Mouse (Mus musculus) intestine, embryonic 14.5 days (tissue): ENCODE data around the gene Psmb7. TPM values are rescaled to one million over a fixed set of nuclear protein-coding genes. Genes with fewer than 3 reads are reported as not detected.
A peak's percentile ranks its signal among the peaks of the same experiment; 100 is the strongest.

Source experiments
- ATAC-seq: fragments of 200-750 bp; cut with Nextera tagmentation; replicated peaks from 2 replicates; pipeline ENCODE4 v1.8.0; 2017; ENCODE audit warnings: low read depth, moderate number of reproducible peaks, moderate TSS enrichment, moderate library complexity; ENCODE audit not compliant: low FRiP score, low TSS enrichment
- DNase-seq: peaks from one replicate; pipeline ENCODE4 v3.0.0-alpha.2; 2018; ENCODE audit warnings: low spot score
- H3K27ac ChIP-seq: fragments of 300-500 bp; sonication (generic); 2 replicates; pipeline ENCODE4 v1.5.1; 2014; ENCODE audit warnings: low read depth, mild to moderate bottlenecking, control low read depth
- H3K27me3 ChIP-seq: fragments of 300-500 bp; sonication (generic); replicated peaks from 2 replicates; pipeline ENCODE4 v1.6.1; 2014; ENCODE audit warnings: low read length, control low read depth; ENCODE audit not compliant: control insufficient read depth, insufficient read depth
- H3K36me3 ChIP-seq: fragments of 300-500 bp; sonication (generic); 2 replicates; pipeline ENCODE4 v1.6.1; 2014; ENCODE audit warnings: low read length, control low read depth; ENCODE audit not compliant: control insufficient read depth, insufficient read depth
- H3K4me1 ChIP-seq: fragments of 300-500 bp; sonication (generic); replicated peaks from 2 replicates; pipeline ENCODE4 v1.6.1; 2014; ENCODE audit warnings: low read length, control low read depth, mixed read lengths; ENCODE audit not compliant: control insufficient read depth, insufficient read depth
- H3K4me2 ChIP-seq: fragments of 300-500 bp; sonication (generic); 2 replicates; pipeline ENCODE4 v1.6.1; 2014; ENCODE audit warnings: low read length
- H3K4me3 ChIP-seq: fragments of 300-500 bp; sonication (generic); 2 replicates; pipeline ENCODE4 v1.5.1; 2014; ENCODE audit warnings: low read depth, low read length, control low read depth, mixed read lengths
- H3K9ac ChIP-seq: fragments of 300-500 bp; sonication (generic); 2 replicates; pipeline ENCODE4 v1.6.1; 2014; ENCODE audit warnings: mild to moderate bottlenecking, low read length
- H3K9me3 ChIP-seq: fragments of 300-500 bp; sonication (generic); 2 replicates; pipeline ENCODE4 v1.6.1; 2016; ENCODE audit warnings: low read length, control low read depth; ENCODE audit not compliant: control insufficient read depth
- WGBS: fragments of 180-500 bp; shearing (Covaris S2); extraction: QIAGEN DNeasy Blood & Tissue Kit; methylation state at CpG from one replicate; pipeline ENCODE4 v1.1.7; 2014; 5-methylcytosine and 5-hydroxymethylcytosine counted together
- polyA plus RNA-seq: library from polyadenylated mRNA; unstranded; fragments of >200 nt; fragmentation: Nextera tagmentation; extraction: Ambion mirVana; gene quantifications from 2 replicates; pipeline ENCODE4 v1.2.1, GENCODE M21; 2014

Gene Psmb7
- polyA plus RNA-seq, 1 experiment from 2014 or later: 247 TPM

- H3K4me1 ChIP-seq: 0 out of 2 replicates have a peak, but pooled peaks cover 7% of the 10 kb centered on the region
- no peaks in the 10 kb centered on the region for H3K9me3 ChIP-seq
- DNase-seq: no peak
- no peak overlapping the region for H3K4me3 ChIP-seq
- no peak overlapping the region for H3K9ac ChIP-seq
- no peak for ATAC-seq
- H3K27ac ChIP-seq: peak overlapping the region; percentile 24; the same call in 1 of the 2 replicates
- H3K4me2 ChIP-seq: no peak overlapping the region
- H3K36me3 ChIP-seq: peaks cover 71% of the 10 kb centered on the region
- WGBS: 53% methylated on average over 13 of the region's 13 CpGs
- H3K27me3 ChIP-seq: no peaks in the 10 kb centered on the region
Measured at GRCm38 (mm10) chr2:38578602-38579521, 65.0 kb downstream of the Psmb7 start.

GRCm38 (mm10) chr2:38574697-38575096, 69.2 kb downstream of the Psmb7 start:
- H3K4me3 ChIP-seq: no peak overlapping the region
- H3K9ac ChIP-seq: no peak overlapping the region
- H3K4me1 ChIP-seq: 0 out of 2 replicates have a peak, but pooled peaks cover 7% of the 10 kb centered on the region
- no peak overlapping the region for H3K4me2 ChIP-seq
- no peak for DNase-seq
- ATAC-seq: no peak
- H3K27me3 ChIP-seq: no peaks in the 10 kb centered on the region
- no peak overlapping the region for H3K27ac ChIP-seq
- H3K9me3 ChIP-seq: no peaks in the 10 kb centered on the region
- peaks cover 78% of the 10 kb centered on the region for H3K36me3 ChIP-seq
- 79% methylated on average over 2 of the region's 2 CpGs for WGBS

- ATAC-seq: no peak
- Histone ChIP-seq H3K9ac (no peak overlapping the region), H3K4me3 (no peak overlapping the region), H3K4me2 (no peak overlapping the region), H3K27ac (no peak overlapping the region), H3K27me3 (no peaks in the 10 kb centered on the region), H3K36me3 (peaks cover 84% of the 10 kb centered on the region), H3K4me1 (no peaks in the 10 kb centered on the region), H3K9me3 (no peaks in the 10 kb centered on the region)
- no peak for DNase-seq
- whole genome bisulfite sequencing: 89% methylated on average over 23 of the region's 23 CpGs
Measured at GRCm38 (mm10) chr2:38571971-38572601, 71.8 kb downstream of the Psmb7 start.

- Histone ChIP-seq H3K36me3 (peaks cover 63% of the 10 kb centered on the region), H3K4me1 (no peaks in the 10 kb centered on the region), H3K4me2 (no peak overlapping the region), H3K4me3 (no peak overlapping the region), H3K9ac (no peak overlapping the region), H3K27ac (no peak overlapping the region), H3K9me3 (no peaks in the 10 kb centered on the region), H3K27me3 (no peaks in the 10 kb centered on the region)
- WGBS: 90% methylated on average over 4 of the region's 4 CpGs
- ATAC-seq: no peak
- DNase-seq: no peak
Measured at GRCm38 (mm10) chr2:38562596-38562995, 81.3 kb downstream of the Psmb7 start.

GRCm38 (mm10) chr2:38560296-38561227, 83.3 kb downstream of the Psmb7 start:
- Histone ChIP-seq H3K4me1 (no peaks in the 10 kb centered on the region), H3K4me2 (no peak overlapping the region), H3K36me3 (peaks cover 53% of the 10 kb centered on the region), H3K27ac (no peak overlapping the region), H3K9ac (no peak overlapping the region), H3K4me3 (no peak overlapping the region), H3K9me3 (no peaks in the 10 kb centered on the region), H3K27me3 (no peaks in the 10 kb centered on the region)
- DNase-seq (no peak), ATAC-seq (no peak)
- 72% methylated on average over 17 of the region's 17 CpGs for WGBS

- 90% methylated on average over 3 of the region's 3 CpGs for WGBS
Measured at GRCm38 (mm10) chr2:38556721-38557120, 87.2 kb downstream of the Psmb7 start.

GRCm38 (mm10) chr2:38555659-38556058, 88.2 kb downstream of the Psmb7 start:
- H3K4me3 ChIP-seq: no peak overlapping the region
- peaks cover 8% of the 10 kb centered on the region; the same call in 1 of the 2 replicates for H3K4me1 ChIP-seq
- 87% methylated on average over 4 of the region's 4 CpGs for WGBS
- H3K9ac ChIP-seq: no peak overlapping the region
- H3K36me3 ChIP-seq: peaks cover 50% of the 10 kb centered on the region
- DNase-seq (no peak), ATAC-seq (no peak)
- H3K27ac ChIP-seq: no peak overlapping the region
- no peaks in the 10 kb centered on the region for H3K27me3 ChIP-seq
- no peak overlapping the region for H3K4me2 ChIP-seq
- no peaks in the 10 kb centered on the region for H3K9me3 ChIP-seq

More at GRCm38 (mm10) chr2:38556721-38557120, 87.2 kb downstream of the Psmb7 start:
- Histone ChIP-seq H3K9ac (no peak overlapping the region), H3K36me3 (peaks cover 52% of the 10 kb centered on the region), H3K9me3 (no peaks in the 10 kb centered on the region), H3K4me1 (peaks cover 8% of the 10 kb centered on the region; the same call in 1 of the 2 replicates), H3K4me2 (no peak overlapping the region), H3K4me3 (no peak overlapping the region), H3K27me3 (no peaks in the 10 kb centered on the region), H3K27ac (no peak overlapping the region)
- no peak for ATAC-seq
- DNase-seq: no peak
